Mouse (Mus musculus): ENCODE measurements around the gene Sept3. TPM values are rescaled to one million over a fixed set of nuclear protein-coding genes. Genes with fewer than 3 reads are reported as not detected.
A peak's percentile ranks its signal among the peaks of the same experiment; 100 is the strongest.
"Not testable (repeated sequence)": the region's sequence is repeated elsewhere in the genome, so short reads cannot be mapped to it uniquely, and the experiment has no call there.

Sept3 gene
- polyA plus RNA-seq, 1 experiment from 2014 or later: 18.7 TPM

GRCm38 (mm10) chr15:82244115-82244804, 30.4 kb upstream of the Sept3 start, which contains the start of gene Cenpm:
Gene Cenpm, minus strand, starts transcription at chr15:82244748.
- Histone ChIP-seq H3K9me3 (replicated peaks) (no peaks in the 10 kb centered on the region), H3K4me2 (replicated peaks) (peak within 1 kb of the TSS; percentile 95), H3K9ac (peak within 1 kb of the TSS; percentile 73), H3K27me3 (no peaks in the 10 kb centered on the region), H3K27ac (replicated peaks) (peak within 1 kb of the TSS; percentile 80), H3K4me3 (replicated peaks) (peak within 1 kb of the TSS; percentile 85), H3K4me1 (peaks cover 14% of the 10 kb centered on the region; the same call in 1 of the 2 replicates), H3K36me3 (no peaks in the 10 kb centered on the region)
- 0% methylated on average over 65 of the region's 65 CpGs for WGBS
- ATAC-seq (ENCODE audit: insufficient number of reproducible peaks, low FRiP score, low TSS enrichment, low read depth): peak; percentile 93

GRCm38 (mm10) chr15:82244805-82245161, 29.9 kb upstream of the Sept3 start:
- H3K9me3 ChIP-seq (replicated peaks); ATAC-seq (ENCODE audit: insufficient number of reproducible peaks, low FRiP score, low TSS enrichment, low read depth); H3K36me3 ChIP-seq; H3K27me3 ChIP-seq: not testable (repeated sequence)
- Histone ChIP-seq H3K4me1 (peaks cover 14% of the 10 kb centered on the region; the same call in 1 of the 2 replicates), H3K9ac (peak overlapping the region; percentile 42), H3K4me3 (replicated peaks) (peak overlapping the region; percentile 85), H3K4me2 (replicated peaks) (peak overlapping the region; percentile 95), H3K27ac (replicated peaks) (peak overlapping the region; percentile 80)
- 21% methylated on average over 9 of the region's 9 CpGs for WGBS

- Histone ChIP-seq H3K36me3 (no peaks in the 10 kb centered on the region), H3K4me2 (replicated peaks) (no peak overlapping the region), H3K9ac (no peak overlapping the region), H3K27me3 (no peaks in the 10 kb centered on the region), H3K4me1 (peaks cover 14% of the 10 kb centered on the region; the same call in 1 of the 2 replicates), H3K4me3 (replicated peaks) (no peak overlapping the region), H3K27ac (replicated peaks) (no peak overlapping the region), H3K9me3 (replicated peaks) (no peaks in the 10 kb centered on the region)
- no peak for ATAC-seq (ENCODE audit: insufficient number of reproducible peaks, low FRiP score, low TSS enrichment, low read depth)
- 63% methylated on average over 3 of the region's 3 CpGs for WGBS
Observed at GRCm38 (mm10) chr15:82247131-82247776, 27.4 kb upstream of the Sept3 start.

- H3K36me3 ChIP-seq: no peaks in the 10 kb centered on the region
- no peaks in the 10 kb centered on the region for H3K27me3 ChIP-seq
- no peak overlapping the region for H3K27ac ChIP-seq (replicated peaks)
- H3K9ac ChIP-seq: no peak overlapping the region
- H3K9me3 ChIP-seq (replicated peaks): no peaks in the 10 kb centered on the region
- no peaks in the 10 kb centered on the region; the same call in 1 of the 2 replicates for H3K4me1 ChIP-seq
- 97% methylated on average over 3 of the region's 3 CpGs for WGBS
- H3K4me3 ChIP-seq (replicated peaks): no peak overlapping the region
- no peak for ATAC-seq (ENCODE audit: insufficient number of reproducible peaks, low FRiP score, low TSS enrichment, low read depth)
- H3K4me2 ChIP-seq (replicated peaks): no peak overlapping the region
Observed at GRCm38 (mm10) chr15:82251579-82251978, 23.1 kb upstream of the Sept3 start.

GRCm38 (mm10) chr15:82252097-82252496, 22.6 kb upstream of the Sept3 start, which contains the start of gene 1500009C09Rik:
Gene 1500009C09Rik, plus strand, starts transcription at chr15:82252397.
- 86% methylated on average over 6 of the region's 6 CpGs for WGBS
- H3K9me3 ChIP-seq (replicated peaks): no peaks in the 10 kb centered on the region
- no peak within 1 kb of the TSS for H3K27ac ChIP-seq (replicated peaks)
- no peak within 1 kb of the TSS for H3K4me3 ChIP-seq (replicated peaks)
- no peak within 1 kb of the TSS for H3K4me2 ChIP-seq (replicated peaks)
- no peak for ATAC-seq (ENCODE audit: insufficient number of reproducible peaks, low FRiP score, low TSS enrichment, low read depth)
- no peak within 1 kb of the TSS for H3K9ac ChIP-seq
- H3K27me3 ChIP-seq: no peaks in the 10 kb centered on the region
- no peaks in the 10 kb centered on the region for H3K36me3 ChIP-seq
- no peaks in the 10 kb centered on the region; the same call in 1 of the 2 replicates for H3K4me1 ChIP-seq

- no peaks in the 10 kb centered on the region for H3K36me3 ChIP-seq
- no peak overlapping the region for H3K4me3 ChIP-seq (replicated peaks)
- H3K9ac ChIP-seq: no peak overlapping the region
- 40% methylated on average over 4 of the region's 4 CpGs for WGBS
- peaks cover 5% of the 10 kb centered on the region; the same call in 1 of the 2 replicates for H3K27me3 ChIP-seq
- no peaks in the 10 kb centered on the region; the same call in 1 of the 2 replicates for H3K4me1 ChIP-seq
- no peak overlapping the region for H3K4me2 ChIP-seq (replicated peaks)
- ATAC-seq (ENCODE audit: insufficient number of reproducible peaks, low FRiP score, low TSS enrichment, low read depth): no peak
- H3K9me3 ChIP-seq (replicated peaks): no peaks in the 10 kb centered on the region
- H3K27ac ChIP-seq (replicated peaks): no peak overlapping the region
Observed at GRCm38 (mm10) chr15:82255248-82255647, 19.4 kb upstream of the Sept3 start.

GRCm38 (mm10) chr15:82255944-82256383, 18.7 kb upstream of the Sept3 start:
- no peaks in the 10 kb centered on the region for H3K36me3 ChIP-seq
- H3K4me1 ChIP-seq: no peaks in the 10 kb centered on the region; the same call in 1 of the 2 replicates
- no peak; the same call in 1 of the 2 replicates for ATAC-seq (ENCODE audit: insufficient number of reproducible peaks, low FRiP score, low TSS enrichment, low read depth)
- H3K4me2 ChIP-seq (replicated peaks): no peak overlapping the region
- H3K27ac ChIP-seq (replicated peaks): no peak overlapping the region
- no peak overlapping the region for H3K9ac ChIP-seq
- no peak overlapping the region for H3K4me3 ChIP-seq (replicated peaks)
- 17% methylated on average over 10 of the region's 10 CpGs for WGBS
- H3K9me3 ChIP-seq (replicated peaks): no peaks in the 10 kb centered on the region
- peaks cover 5% of the 10 kb centered on the region; the same call in 1 of the 2 replicates for H3K27me3 ChIP-seq

- H3K9me3 ChIP-seq (replicated peaks): no peaks in the 10 kb centered on the region
- ATAC-seq (ENCODE audit: insufficient number of reproducible peaks, low FRiP score, low TSS enrichment, low read depth): no peak
- H3K4me2 ChIP-seq (replicated peaks): no peak overlapping the region
- no peak overlapping the region for H3K9ac ChIP-seq
- H3K4me3 ChIP-seq (replicated peaks): no peak overlapping the region
- H3K4me1 ChIP-seq: peaks cover 2% of the 10 kb centered on the region; the same call in 1 of the 2 replicates
- peaks cover 5% of the 10 kb centered on the region; the same call in 1 of the 2 replicates for H3K27me3 ChIP-seq
- H3K27ac ChIP-seq (replicated peaks): no peak overlapping the region
- H3K36me3 ChIP-seq: no peaks in the 10 kb centered on the region
- WGBS: 12% methylated on average over 16 of the region's 16 CpGs
Observed at GRCm38 (mm10) chr15:82259510-82259909, 15.2 kb upstream of the Sept3 start.

- 13% methylated on average over 6 of the region's 6 CpGs for WGBS
- Histone ChIP-seq H3K9ac (no peak overlapping the region), H3K27ac (replicated peaks) (no peak overlapping the region), H3K4me3 (replicated peaks) (no peak overlapping the region), H3K27me3 (0 out of 2 replicates have a peak, but pooled peaks cover 1% of the 10 kb centered on the region), H3K4me1 (peaks cover 4% of the 10 kb centered on the region; the same call in 1 of the 2 replicates), H3K9me3 (replicated peaks) (no peaks in the 10 kb centered on the region), H3K36me3 (no peaks in the 10 kb centered on the region), H3K4me2 (replicated peaks) (no peak overlapping the region)
- no peak for ATAC-seq (ENCODE audit: insufficient number of reproducible peaks, low FRiP score, low TSS enrichment, low read depth)
Observed at GRCm38 (mm10) chr15:82266356-82266755, 8.3 kb upstream of the Sept3 start.

- Histone ChIP-seq H3K4me3 (replicated peaks) (no peak overlapping the region), H3K4me1 (peaks cover 4% of the 10 kb centered on the region; the same call in 1 of the 2 replicates), H3K27ac (replicated peaks) (no peak overlapping the region), H3K9me3 (replicated peaks) (no peaks in the 10 kb centered on the region), H3K4me2 (replicated peaks) (no peak overlapping the region), H3K27me3 (peaks cover 15% of the 10 kb centered on the region), H3K9ac (no peak overlapping the region), H3K36me3 (no peaks in the 10 kb centered on the region)
- WGBS: 24% methylated on average over 3 of the region's 3 CpGs
- no peak for ATAC-seq (ENCODE audit: insufficient number of reproducible peaks, low FRiP score, low TSS enrichment, low read depth)
Observed at GRCm38 (mm10) chr15:82268185-82268584, 6.5 kb upstream of the Sept3 start.

- H3K9ac ChIP-seq: no peak overlapping the region
- no peak overlapping the region for H3K27ac ChIP-seq (replicated peaks)
- no peak for ATAC-seq (ENCODE audit: insufficient number of reproducible peaks, low FRiP score, low TSS enrichment, low read depth)
- peaks cover 21% of the 10 kb centered on the region for H3K27me3 ChIP-seq
- peaks cover 4% of the 10 kb centered on the region; the same call in 1 of the 2 replicates for H3K4me1 ChIP-seq
- no peaks in the 10 kb centered on the region for H3K9me3 ChIP-seq (replicated peaks)
- no peaks in the 10 kb centered on the region for H3K36me3 ChIP-seq
- no peak overlapping the region for H3K4me2 ChIP-seq (replicated peaks)
- 80% methylated on average over 9 of the region's 9 CpGs for WGBS
- H3K4me3 ChIP-seq (replicated peaks): no peak overlapping the region
Observed at GRCm38 (mm10) chr15:82268783-82269182, 5.9 kb upstream of the Sept3 start.
